Mouse (Mus musculus) retina, postnatal 7 days (tissue): Measurements from ENCODE around the gene Hps4.
A peak's percentile ranks its signal among the peaks of the same experiment; 100 is the strongest.
"Not testable (repeated sequence)": the region's sequence is repeated elsewhere in the genome, so short reads cannot be mapped to it uniquely, and the experiment has no call there.

ENCODE experiments used
- DNase-seq: peaks from one replicate; pipeline ENCODE4 v3.0.0-alpha.2; 2012; ENCODE audit warnings: low read depth, low spot score

Gene Hps4

DNA sequence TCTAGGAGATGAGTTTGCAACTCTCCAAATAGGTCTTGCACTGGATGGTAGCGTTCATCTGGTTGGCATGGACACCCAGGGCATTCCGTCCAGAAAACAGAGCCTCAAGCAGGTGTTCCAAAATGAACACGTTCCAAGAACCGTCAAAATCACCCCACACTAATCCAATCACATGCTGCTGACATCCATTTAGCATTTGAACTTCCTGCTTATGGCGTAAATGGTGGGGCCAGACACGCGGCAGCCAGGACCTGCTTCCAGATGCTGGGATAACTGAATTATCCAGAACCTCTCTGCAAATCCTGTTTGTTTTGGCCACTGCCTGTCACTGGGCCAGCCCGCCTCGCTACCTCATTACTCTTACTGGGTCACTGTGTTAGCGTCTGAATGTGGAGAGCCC, 56.4 kb downstream of the Hps4 start:
- no peak for DNase-seq

DNA sequence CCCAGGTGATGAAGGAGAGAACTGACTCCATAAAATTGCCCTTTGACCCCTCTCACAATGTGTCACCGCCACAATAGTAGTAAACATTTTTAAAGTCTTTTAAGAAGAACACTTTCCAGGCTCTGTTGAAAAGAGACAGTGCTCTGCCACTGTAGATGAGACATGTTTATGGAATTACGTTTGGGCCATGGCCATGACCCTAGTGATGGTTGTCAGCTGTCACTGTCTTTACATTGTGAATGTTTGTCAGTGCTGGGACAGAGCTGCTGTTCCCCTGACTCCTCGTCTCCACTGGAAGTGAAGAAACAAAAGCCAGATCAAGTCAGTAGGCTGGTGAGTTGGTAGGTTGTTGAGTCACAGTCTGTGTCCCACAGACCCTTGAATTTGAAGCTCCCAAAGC, 59.6 kb downstream of the Hps4 start:
- no peak for DNase-seq

DNA sequence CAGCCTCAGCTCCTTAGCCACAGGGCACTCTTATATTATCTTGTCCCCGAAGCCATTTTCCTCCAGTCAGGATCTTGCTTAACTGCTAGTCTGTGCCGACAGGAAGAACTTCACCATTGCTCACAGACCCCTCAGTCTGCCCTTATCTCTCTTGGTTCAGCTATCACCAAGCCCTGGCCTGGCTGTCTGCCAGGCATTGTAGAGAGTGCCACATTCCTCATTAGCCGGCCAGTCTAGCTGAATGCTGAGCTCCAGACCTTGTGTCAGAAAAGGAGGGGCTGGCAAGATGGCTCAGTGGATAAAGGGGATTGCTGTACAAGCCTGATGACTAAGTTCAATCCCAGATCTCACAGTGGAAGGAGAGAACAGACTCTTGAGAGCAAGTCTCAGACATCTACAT, 63.1 kb downstream of the Hps4 start:
- DNase-seq, result no peak

DNA sequence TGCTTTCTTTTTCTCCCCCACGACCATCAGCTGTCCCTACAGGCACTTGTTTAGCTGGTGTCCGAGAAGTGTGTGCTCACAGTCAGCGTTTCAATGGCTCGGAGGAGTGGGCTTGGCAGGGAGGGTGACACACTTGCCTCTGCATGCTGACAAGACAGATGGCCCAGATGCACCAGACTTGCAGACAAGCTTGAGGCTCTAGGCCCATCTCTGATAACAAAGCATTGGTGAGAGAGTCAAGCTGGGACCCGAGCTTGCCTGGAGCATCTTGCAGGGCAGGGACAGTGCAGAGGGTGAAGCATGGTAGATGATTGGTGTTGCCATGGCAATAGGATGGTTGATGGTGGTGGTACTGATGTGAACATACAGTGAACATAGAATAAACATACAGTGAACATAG, 66.4 kb downstream of the Hps4 start:
- no peak for DNase-seq

DNA sequence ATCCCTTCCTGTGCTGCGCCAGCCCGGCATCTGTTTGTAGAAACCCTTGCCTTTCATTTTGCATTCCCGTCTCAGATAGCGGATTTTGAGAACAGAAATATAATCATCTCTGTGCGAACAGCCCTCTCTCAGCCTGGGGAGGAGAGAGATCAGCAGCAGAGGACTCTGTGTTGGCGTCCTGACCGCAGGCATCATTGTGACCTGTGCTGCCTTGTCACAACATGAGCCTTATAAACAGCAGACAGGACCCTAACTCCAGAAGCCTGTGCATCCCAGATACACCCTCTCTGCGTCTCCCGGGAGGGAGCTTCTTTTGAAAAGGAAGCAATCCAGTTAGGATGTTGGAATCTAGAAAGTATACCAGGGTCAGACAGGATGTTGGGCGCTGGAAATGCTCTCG, 68.2 kb downstream of the Hps4 start:
- DNase-seq, result no peak

DNA sequence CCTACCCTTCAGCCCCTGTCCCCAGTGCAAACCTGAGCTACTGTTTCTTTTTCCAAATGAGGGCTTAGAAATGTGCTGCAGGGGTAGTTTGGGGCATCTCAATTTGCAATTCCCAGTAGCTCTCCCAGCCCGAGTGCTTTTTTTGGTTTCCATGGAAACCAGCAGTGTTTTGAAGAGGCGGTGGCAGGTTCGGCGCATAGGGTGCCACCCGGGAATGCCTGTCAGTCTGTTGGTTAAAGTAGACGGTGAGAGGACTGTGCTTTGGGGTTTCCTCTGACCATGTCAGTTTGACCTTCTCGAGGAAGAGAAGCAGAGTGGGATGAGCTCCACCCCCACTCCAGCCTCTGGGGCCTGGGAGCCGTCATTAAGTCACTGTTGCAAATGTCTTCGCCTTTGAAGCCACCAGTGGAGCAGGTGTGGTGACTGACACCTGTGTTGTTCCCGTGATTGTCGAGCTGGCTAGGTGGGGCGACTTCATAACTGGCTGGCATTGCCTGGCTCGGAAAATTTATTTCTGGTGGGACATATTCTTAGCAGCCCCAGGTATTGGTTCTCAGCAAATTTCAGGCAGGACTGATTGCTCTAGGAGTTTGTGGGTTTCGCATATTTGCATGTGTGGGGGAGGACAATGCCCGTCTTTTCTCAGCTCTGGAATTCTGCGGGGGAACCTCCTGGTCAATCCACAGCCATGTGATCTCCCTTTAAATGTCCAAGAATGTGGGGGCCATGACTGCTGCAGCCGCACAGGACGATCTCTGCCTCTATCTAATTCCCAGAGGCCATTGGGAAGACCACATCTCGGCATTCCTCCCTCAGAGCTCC, 68.8 kb downstream of the Hps4 start:
- DNase-seq, result no peak

DNA sequence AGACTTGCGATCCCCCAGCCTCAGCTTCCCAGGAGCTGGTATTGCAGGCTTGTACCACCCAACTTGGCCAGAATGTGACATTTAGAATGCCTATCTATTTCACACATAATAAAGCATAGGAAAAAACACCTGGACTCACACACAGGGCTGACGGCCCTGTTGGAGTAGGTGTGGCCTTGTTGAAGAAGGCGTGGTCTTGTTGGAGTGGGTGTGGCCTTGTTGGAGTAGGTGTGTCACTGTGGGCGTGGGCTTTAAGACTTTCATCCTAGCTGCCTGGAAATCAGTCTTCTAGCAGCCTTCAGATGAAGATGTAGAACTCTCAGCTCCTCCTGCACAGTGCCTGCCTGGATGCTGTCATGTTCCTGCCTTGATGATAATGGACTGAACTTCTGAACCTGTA, 69.9 kb downstream of the Hps4 start:
- not testable (repeated sequence) for DNase-seq

DNA sequence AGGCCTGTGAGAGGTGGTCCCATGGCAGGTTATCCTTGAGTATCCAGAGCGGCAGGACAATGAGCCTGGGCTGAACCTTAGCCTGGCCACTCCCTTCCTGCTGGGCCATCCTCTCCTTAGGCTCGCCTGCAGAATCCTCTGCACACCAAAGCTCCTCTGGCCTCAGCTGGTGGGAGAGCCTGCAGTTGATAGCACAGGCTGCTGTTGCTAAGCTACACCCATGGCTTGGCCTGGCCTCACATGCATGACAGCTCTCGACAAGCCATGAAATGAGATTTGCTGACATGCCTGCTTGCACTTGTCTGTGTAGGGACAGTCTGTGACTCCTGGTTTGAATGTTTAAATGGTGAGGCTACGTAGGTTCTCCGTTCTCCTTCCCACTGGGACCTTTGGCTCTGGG, 73.8 kb downstream of the Hps4 start:
- DNase-seq, result no peak

DNA sequence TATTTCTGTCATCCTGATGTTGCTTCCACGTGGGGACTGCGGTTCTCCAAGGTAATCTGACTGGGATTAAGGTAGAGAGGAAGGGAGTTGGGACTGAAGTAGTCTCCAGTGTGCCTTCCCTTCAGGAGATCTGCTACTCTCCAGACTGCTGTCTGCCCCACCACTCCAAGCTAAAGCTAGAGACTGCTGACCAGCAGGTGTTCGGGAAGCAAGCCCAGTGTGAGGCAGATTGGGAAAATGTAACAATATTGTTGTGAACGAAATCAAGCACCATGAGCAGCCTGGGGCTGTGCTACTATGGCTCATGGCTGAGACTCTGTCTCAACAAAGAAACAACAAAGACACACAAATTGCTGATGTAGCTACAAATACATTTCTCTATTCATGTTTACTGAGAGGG, 75.1 kb downstream of the Hps4 start:
- no peak for DNase-seq

DNA sequence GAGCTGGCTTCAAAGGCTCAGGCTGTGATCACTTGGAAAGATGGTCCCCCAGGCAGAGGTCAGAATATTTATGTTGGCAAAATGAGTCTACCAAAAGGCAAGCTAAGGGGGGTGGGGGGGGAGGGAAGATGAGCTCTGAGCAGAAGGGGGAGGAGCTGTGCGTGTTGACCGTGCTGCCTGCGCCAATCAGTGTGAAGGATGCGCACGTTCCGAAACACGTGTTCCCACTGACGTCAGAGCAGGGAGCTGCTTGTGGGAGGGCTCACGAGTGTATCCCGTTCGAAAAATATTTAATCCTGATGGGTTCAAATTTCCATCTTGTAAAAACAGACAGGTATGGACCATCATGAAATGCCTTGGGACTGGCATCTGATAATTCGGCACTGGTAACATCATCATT, 76.7 kb downstream of the Hps4 start:
- no peak for DNase-seq

DNA sequence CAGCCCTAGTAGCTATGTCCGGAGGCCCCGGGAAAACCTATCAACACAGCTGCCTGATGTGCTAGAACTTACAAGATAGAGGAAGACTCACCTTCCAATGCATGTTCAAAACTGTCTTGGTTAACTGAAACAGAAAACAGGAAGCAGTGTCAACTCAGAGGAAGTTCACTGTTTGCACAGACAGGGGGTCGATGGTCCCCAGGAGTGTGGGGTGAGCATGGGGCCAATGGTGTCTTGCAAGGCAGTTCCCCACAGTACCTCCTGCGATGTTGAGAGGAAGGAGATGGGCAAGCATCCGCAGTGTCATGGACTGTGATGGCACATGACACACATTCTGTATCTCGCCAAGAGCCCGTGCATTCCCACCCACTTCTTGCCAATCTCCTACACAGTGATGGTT, 83.8 kb downstream of the Hps4 start:
- DNase-seq, result no peak

DNA sequence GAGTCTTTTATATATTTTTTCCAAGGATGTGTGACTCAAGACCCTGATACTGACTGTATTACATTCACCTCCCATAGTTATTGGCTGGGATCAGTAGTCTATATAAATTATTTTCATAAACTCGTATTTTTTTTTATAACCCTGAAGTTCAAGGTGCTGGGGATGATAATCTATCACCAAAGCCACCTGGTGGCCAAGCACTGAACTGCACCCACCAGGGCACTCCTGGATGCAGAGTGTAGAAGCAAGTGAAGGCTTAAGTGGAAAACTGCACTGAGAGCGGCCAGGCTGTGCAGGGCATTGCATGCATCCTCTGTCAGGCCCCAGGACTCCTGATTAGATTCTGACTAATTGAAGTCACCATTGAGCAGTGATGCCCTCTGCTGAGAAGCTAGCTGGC, 84.4 kb downstream of the Hps4 start:
- DNase-seq, result peak; percentile 41
